Mouse (Mus musculus) brain, embryonic 14.5 days (tissue): ENCODE results near the gene Ston2.

ENCODE experiments used
- CTCF ChIP-seq: fragments of 200-500 bp; IDR thresholded peaks from 2 replicates; pipeline ENCODE4 v1.5.1; 2012; ENCODE audit warnings: inconsistent platforms, mild to moderate bottlenecking, moderate library complexity, borderline replicate concordance; ENCODE audit not compliant: insufficient read depth, insufficient read length; ENCODE audit errors: extremely low read depth
- POLR2A ChIP-seq: fragments of 200-500 bp; IDR thresholded peaks from 2 replicates; pipeline ENCODE4 v1.6.1; 2012; ENCODE audit warnings: mild to moderate bottlenecking, inconsistent platforms, borderline replicate concordance; ENCODE audit not compliant: poor library complexity, insufficient read depth, insufficient read length, severe bottlenecking; ENCODE audit errors: extremely low read depth

GRCm38 (mm10) chr12:91786355-91786754 is 1.8 kb downstream of the Ston2 start:
- TF ChIP-seq POLR2A (no peak), CTCF (no peak)
